Mouse (Mus musculus) retina, postnatal 7 days (tissue): ENCODE data around the gene Cyp27b1.
"Not testable (repeated sequence)": the region's sequence is repeated elsewhere in the genome, so short reads cannot be mapped to it uniquely, and the experiment has no call there.

Experiments used
- DNase-seq: peaks from one replicate; pipeline ENCODE4 v3.0.0-alpha.2; 2012; ENCODE audit warnings: low read depth, low spot score

Gene Cyp27b1

DNA sequence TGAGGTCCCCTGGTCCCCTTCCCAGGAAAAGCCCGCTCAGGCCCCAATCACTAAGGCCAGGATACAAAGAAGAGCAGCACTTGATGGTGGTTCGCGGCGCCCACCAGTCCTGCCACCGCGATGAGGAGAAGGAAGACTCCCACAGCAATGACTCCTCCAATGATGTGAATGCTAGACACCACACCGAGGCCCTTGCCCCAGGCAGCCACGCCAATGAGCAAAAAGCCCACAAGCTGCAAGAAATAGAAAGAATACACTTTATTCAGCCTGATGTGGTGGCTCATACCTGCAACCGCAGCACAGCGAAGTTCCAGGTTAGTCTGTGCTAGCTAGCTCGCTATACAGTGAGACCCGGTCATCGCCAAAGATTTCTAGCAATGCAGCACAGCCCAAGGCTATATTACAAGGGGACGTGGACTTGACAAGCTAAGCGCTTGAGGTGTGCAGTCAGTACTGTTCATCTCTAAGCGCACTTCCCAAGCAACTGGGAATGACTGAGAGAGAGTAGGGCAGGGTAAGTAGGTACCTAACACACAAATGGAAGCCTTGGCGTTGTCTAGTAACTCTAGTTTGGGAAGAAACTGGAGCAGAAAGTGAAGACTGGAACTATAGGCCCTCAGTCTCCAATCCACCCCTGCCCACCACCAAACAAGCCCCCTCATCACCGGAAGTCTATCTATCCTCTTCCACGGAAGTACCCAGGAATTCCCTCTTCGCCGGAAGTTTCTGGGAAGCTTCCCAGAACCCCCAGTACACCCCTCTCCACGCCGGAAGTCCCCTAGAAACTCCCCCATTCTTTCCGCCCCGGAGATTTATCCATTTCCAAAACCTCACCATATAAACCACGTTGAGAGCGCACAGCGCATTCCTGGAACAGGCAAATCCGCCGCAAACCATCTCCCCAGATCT lies 21.5 kb downstream of the Cyp27b1 start:
- no peak for DNase-seq

DNA sequence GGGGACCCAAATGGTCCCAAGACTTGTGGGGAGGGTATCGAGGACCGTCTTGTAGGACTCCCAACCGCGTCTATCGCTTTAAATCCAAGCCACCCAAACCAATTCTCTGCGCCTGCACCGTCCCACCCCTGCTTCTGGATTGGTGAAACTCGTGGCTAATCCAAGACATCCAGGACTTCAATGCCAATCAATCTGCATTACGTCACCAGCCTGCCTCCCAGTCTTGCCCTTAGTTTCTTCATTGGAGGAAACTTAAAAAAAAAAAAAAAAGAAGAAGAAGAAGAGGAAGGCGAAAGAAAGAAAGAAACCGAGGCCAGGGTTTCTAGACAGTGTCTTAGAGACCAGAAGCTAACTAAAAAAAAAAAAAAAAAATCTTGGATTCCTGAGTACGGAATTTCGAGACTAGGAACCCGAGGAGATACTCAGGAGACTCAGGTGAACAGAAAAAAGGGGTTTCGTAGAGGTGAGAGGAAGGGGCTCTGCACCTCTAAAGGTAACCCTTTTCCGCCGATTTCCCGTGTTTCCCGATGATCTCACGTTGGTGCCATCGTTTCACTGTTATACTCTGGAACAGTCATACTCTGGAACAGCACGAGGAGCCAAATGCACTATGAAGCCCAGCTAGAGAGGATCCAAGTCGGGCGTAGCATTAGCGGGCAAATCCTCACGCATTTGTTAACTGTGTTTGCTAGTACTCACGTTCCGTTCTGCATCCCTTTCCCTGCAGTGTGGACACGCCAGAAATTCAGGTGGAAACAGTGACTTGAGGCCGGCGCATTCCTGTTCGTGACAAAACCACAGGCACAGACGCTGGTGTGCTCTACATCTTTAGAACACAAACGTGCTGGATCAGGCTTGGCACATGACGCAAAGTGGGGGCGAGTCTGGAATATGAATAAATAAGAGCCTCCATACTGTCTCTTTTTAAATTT lies 22.4 kb downstream of the Cyp27b1 start, which contains the start of gene Tspan31:
Gene Tspan31, minus strand, starts transcription at position 75 of the 932 bp plus-strand sequence.
- DNase-seq, result peak; percentile 86

DNA sequence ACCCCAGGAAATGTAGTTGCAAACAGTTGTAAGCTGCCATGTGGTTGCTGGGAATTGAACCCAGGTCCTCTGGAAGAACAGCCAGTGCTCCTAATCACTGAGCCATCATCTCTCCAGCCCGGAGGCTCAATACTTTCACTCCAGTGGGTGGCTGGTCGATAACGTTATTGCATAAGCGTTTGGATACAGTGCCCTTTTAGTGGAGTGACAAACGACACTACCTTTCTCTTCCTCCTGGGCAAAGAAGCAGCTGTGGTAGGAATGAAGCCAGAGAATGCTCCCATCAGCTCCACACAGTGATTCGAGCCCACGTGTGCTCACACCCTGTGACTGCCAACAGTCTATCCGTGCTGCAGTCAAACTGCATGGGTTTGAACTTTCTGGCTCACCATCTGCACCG lies 23.2 kb downstream of the Cyp27b1 start:
- no peak for DNase-seq

DNA sequence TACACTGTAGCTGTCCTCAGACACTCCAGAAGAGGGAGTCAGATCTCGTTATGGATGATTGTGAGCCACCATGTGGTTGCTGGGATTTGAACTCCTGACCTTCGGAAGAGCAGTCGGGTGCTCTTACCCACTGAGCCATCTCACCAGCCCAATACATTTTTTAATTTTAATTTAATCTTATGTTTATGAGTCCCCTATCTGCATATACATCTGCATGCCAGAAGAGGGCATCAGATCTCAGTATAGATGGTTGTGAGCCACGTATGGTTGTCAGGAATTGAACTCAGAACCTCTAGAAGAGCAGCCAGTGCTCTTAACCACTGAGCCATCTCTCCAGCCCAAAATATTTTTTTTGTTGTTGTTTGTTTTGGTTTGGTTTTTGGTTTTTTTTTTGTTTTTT lies 24.2 kb downstream of the Cyp27b1 start:
- not testable (repeated sequence) for DNase-seq

DNA sequence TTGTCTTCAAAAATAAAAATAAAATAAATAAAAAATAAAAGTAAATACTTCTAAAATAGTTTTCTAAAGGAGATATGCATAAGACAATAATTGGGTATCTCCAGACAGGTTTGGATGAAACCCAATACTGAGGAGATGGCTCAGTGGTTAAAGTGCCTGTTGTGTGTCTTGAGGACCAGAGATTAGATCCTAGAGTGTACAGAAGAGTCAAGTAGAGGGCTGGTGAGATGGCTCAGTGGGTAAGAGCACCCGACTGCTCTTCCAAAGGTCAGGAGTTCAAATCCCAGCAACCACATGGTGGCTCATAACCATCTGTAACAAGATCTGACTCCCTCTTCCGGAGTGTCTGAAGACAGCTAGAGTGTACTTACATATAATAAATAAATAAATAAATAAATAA lies 24.9 kb downstream of the Cyp27b1 start:
- not testable (repeated sequence) for DNase-seq

DNA sequence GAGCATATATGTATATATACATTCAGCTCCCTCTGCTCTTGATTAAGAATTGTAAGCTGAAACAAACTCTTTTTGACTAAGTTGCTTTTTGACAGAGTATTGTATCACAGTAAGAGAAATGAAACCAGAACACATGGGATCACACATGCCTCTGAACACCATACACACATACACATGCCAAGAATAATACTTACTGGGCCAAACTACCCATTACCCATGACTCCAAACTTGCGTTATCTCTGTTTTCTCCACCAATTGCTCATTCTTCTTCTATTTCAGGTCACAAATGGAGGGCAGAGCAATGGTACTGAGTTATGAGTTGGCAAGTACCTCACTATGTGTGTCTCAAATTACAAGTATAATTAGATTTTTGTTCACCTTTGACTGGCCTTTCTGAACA lies 25.9 kb downstream of the Cyp27b1 start:
- DNase-seq, result no peak

DNA sequence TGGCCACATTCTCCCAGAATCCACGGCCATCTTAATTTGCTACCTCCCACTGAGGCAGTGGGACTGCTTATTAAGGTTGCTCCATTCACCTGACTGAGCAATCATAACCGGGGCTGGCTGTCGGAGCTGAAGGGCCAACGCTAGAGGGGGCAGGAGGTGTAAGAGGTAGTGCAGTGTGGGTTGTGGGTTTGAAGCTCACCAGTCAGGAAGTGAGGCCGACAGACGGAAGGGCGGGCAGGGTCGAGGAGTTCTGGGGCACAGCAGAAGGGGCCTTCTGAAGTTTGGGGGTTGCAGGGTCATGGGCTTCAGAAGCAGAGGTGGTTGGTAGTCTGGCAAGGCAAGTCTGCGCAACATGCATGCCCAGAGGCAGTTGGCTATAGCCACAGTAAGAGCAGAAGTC lies 27.0 kb downstream of the Cyp27b1 start, which contains the start of gene Agap2:
Gene Agap2, plus strand, starts transcription at position 205 of the 400 bp plus-strand sequence.
- DNase-seq, result no peak

DNA sequence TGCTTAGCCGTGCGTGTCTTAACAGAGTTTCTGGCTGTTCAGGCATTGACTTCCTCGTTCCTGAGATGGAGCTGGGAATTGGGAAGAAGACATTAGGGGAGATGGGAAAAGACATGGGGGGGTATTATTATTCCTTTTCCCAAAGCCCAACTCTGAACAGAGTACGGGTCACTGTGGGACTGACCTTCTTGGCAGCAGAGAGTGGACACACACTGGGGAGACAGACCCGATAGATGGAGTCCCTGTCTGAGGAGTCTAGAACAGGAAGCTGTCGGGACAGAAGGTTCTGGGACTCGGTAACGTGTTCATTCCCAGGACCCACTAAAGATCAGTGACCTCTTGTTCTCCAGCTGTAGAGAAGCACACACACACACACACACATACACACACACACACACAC lies 27.6 kb downstream of the Cyp27b1 start:
- no peak for DNase-seq

DNA sequence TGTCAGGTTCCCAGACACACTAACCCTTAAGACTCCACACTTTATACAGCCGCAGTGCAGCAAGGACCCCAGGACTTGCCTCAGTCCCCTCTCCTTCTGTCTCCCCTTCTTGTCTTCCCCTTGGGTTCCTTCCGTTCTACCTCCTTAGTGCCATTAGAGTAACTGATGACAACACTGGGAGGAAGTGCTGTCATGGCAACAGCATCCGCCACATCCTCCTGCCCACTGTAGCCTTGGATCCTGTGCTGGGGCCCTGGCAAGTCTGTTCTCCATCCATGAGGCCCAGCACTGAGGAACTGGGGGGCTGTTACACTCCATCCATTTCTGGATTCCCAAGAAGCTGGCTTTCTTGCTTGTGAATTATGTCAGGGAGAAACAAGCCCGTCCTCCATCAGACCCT lies 28.0 kb downstream of the Cyp27b1 start:
- no peak for DNase-seq

DNA sequence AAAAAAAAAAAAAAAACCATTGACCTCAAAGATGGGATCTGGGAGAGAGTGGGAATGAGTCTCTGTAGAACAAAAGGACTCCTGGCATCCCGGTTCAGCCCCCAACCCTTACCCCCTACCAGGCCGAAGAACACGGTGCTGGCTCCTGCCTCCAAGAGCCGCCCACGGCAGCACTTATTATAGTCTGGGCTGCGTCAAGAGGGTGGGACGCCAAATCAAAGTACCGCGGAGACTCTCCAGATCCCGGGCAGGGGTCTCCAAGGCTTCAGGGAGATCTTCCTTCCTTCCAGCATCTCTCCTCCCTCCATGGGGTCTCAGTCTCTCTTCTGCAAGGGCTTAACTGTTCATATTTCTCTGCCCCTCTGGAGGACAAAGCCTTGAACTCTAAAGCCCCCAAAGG lies 29.5 kb downstream of the Cyp27b1 start:
- no peak for DNase-seq

DNA sequence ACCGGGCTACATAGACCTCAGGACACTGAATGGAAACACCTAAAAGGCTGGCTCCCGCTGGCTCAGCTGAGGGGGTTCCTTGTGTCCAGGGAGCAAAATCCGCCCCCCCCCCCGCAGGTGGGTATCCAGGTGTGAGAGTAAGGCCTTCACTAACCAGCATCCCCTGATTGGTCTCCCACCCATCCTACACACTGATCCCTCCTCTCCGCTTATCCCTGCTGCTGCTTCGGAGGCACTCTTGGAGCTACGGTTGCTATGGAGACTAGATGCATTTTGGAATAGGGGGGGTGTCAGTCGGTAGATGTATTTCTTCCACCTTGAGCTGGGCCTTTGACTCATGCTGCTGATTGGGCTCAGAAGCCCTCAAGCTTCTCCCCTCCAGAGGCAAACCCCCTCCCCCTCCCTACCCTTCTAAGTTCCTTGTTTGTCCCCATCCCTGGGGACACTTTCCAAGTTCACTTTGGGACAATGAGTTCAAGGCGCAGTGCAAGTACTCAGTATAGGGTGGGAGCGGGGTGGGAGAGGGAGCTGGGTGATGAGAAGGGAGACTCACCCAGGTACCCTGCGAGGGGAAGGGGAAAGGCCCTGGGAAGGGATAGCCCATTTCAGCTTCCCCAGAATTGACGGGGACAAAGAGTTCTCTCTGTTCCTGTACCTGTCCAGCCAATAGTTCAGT lies 30.1 kb downstream of the Cyp27b1 start:
- no peak for DNase-seq

DNA sequence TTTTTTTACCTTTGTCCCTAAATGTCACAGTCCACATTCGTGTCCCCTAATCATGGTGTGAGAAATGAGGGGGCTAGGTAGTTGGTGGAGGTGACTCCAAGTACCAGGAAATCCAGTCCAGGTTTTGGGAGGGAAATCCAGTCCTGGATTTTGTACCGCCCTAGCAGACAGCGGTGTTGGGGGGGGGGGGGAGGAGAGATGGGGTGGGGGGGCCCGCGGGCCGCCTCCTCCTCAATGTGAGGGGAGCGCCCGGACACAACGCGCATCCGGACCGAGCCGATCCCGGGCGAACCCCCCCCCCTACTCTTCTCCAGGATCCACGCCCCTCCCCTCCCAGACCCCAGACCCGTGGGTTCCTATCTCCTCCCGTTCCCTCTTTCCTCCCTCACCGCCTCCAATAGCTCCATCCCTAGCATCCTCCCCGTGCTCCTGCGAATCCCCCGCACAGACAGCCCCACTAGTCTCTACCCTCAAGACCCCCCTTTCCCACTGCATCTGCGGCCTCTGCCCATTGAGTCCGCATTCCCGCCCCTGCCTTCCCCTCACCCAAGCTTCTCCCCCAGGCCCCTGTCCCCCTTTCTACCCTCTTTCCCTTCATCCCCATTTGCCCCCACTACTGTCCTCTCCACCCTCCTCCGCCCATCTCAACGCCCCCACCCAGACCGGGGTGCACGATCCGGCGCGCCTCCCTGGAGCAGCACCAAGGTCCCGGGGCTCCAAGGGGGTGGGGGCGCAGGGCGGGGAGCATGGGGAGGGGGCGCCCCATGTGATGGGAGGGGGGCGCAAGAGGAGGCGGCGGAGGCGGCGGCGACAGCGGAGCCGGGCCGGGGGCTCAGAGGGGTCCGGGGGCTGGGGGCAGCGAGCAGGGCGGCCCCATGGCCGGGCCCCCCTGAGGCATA lies 30.9 kb downstream of the Cyp27b1 start:
- DNase-seq, result no peak

DNA sequence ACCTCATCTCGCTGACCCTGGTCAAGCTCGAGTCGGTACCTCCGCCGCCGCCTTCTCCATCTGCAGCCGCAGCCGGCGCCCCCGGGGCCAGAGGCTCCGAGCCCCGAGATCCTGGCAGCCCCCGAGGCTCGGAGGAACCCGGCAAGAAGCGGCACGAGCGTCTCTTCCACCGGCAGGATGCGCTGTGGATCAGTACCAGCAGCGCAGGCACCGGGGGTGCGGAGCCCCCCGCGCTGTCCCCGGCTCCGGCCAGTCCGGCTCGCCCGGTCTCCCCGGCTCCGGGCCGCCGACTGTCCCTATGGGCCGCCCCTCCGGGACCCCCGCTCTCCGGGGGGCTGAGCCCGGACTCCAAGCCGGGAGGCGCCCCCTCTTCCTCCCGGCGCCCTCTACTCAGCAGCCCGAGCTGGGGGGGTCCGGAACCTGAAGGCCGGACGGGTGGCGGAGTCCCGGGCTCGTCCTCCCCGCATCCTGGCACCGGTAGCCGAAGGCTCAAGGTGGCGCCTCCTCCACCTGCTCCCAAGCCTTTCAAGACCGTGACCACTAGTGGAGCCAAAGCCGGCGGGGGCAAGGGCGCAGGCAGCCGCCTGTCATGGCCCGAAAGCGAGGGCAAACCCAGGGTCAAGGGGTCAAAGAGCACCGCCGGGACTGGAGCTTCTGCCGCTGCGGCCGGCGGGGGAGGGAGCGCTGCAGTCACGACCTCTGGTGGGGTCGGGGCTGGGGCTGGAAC lies 31.8 kb downstream of the Cyp27b1 start:
- DNase-seq, result no peak

DNA sequence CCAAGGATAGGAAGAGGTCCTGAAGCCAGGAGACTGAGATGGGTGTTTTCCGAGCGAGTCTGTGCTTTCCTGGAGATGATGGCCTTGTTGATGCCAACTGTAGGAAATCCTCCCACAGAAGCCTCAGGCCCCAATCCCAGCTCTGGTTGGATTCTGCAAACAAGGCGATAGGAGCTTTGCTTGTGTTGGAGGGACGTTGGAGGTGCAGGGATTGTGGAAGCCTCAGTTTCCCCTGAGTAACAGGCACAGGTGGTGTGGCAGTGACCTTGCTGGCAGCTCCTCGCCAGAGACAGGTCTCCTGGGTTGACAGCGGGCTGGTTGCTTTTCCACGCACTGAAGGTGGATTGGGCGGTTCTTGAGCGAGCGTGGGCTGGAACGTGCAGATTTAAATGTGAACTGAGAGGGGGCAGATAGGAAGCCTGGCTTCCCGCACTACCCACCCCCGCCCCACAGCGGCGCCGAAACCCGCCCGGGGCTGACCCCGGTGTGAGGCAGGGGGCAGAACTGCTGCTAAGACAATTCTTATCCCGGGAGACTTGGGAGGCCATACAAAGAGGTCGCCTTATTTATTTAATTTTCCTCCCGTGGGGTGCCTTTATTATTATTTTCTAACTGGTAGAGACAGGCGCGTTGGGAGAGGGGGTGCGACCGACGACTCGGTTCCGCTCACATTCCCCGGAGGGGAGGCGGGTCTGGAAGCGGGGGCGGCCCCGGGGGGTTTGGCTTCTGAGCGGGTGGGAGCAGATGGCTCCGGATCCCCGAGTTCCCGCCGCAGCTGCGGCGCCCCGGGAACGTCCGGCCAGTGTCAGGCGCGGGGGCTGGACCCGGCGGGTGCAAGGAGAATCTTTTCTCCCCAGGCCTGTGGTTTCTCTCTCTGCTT lies 33.1 kb downstream of the Cyp27b1 start:
- DNase-seq, result no peak

DNA sequence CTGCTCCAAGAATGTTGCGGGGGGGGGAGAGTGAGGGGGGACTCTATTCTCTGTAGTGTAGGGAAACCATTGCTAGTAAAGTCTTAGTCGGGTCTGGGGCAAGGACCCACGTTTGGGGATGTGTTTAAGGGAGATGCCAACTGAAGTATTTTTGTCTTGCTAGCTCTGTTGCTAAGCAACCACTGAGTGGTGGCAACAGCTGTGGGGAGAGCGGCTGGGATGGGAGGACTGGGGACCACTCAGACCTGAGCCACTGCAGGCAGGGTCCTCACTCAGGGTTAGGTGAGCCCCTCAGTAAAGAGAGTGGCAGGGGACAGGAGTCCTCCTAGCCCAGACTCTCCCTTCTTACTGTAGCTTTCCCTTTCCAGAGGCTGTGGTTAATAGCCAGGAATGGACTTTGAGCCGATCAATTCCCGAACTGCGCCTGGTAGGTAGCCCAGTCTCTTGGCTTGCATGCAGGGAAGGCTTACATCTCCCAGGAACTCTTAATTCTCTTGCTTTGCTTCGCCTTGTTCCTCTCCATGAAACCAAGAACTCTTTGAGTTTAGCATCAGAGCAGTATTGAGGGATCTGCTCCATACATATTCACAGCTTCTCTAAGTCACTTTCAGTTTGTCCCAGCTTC lies 34.1 kb downstream of the Cyp27b1 start:
- DNase-seq, result no peak

DNA sequence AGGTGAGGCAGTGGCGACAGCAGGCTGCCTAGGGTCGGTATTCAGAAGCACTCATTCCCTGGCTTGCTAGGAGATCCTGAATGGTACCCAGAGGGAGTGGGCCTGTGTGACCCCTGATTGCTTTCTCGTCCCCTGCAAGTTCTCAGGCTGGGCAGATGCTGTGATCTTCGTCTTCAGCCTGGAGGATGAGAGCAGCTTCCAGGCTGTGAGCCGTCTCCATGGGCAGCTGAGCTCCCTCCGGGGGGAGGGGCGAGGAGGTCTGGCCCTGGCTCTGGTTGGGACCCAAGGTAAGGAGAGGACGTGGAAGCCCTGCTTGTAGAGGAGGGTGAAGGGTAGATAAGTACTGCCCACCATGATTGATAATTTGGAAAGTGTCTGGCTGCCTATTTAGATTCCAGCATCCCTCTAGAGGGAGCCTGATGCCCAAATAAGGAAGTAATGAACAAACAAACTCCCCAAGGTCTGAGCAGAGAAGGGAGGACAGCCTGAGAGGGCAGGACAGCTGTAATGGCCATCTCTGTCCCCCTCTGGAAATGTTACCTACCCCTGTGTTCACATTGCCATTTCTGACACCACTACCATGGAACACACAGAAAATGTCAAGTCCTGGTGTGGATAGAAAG lies 35.4 kb downstream of the Cyp27b1 start:
- no peak for DNase-seq

DNA sequence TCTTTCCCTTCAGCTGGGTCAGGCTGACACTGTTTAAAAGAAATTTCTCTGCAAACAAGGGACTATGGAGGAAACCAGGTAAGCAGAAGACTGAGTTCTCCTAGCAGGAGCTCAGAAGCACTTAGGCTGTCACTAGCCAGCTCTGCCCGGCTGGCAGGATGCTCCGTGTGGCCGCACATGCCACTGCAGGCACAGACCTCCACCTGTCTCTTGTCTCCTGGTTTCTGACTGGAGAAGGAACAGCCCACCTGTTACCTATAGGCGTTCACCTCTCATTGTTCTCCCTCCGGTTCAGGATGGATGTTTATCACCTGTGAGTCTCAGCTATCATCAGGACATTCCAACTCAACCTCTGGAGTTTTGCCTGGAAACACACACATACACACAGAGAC lies 35.9 kb downstream of the Cyp27b1 start:
- DNase-seq, result no peak

DNA sequence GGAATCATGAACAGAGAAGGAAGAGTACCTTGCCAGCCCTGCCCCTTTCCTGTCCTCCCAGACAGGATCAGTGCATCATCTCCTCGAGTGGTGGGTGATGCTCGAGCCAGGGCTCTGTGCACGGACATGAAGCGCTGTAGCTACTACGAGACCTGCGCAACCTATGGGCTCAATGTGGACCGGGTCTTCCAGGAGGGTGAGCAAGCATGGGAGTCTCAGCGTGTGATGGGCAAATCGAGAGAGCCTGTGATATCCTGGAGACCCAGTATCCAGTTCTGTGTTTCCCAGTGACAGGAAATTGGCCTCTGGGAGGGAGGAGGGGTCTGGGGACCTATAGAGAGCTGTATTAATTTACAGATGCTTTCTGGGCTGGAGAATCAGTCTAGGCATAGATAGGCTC lies 37.0 kb downstream of the Cyp27b1 start:
- DNase-seq, result no peak
